Mouse (Mus musculus) midbrain, embryonic 12.5 days (tissue): ENCODE measurements around the gene Zfy2. TPM values are rescaled to one million over a fixed set of nuclear protein-coding genes. Genes with fewer than 3 reads are reported as not detected.

Experiments used
- ATAC-seq: fragments of 200-750 bp; cut with Nextera tagmentation; 2 replicates; pipeline ENCODE4 v1.8.0; 2017; ENCODE audit warnings: low read depth, moderate TSS enrichment, moderate library complexity; ENCODE audit not compliant: low FRiP score
- H3K27ac ChIP-seq: fragments of 300-500 bp; sonication (generic); replicated peaks from 2 replicates; pipeline ENCODE4 v1.5.1; 2016; ENCODE audit warnings: mild to moderate bottlenecking
- H3K27me3 ChIP-seq: fragments of 300-500 bp; sonication (generic); 2 replicates; pipeline ENCODE4 v1.6.1; 2016; ENCODE audit warnings: mild to moderate bottlenecking
- H3K36me3 ChIP-seq: fragments of 300-500 bp; sonication (generic); 2 replicates; pipeline ENCODE4 v1.6.1; 2016
- H3K4me1 ChIP-seq: fragments of 300-500 bp; sonication (generic); 2 replicates; pipeline ENCODE4 v1.6.1; 2016
- H3K4me2 ChIP-seq: fragments of 300-500 bp; sonication (generic); replicated peaks from 2 replicates; pipeline ENCODE4 v1.6.1; 2016; ENCODE audit warnings: mild to moderate bottlenecking, moderate library complexity
- H3K4me3 ChIP-seq: fragments of 300-500 bp; sonication (generic); 2 replicates; pipeline ENCODE4 v1.5.1; 2016; ENCODE audit warnings: mild to moderate bottlenecking
- H3K9ac ChIP-seq: fragments of 300-500 bp; sonication (generic); replicated peaks from 2 replicates; pipeline ENCODE4 v1.6.1; 2016; ENCODE audit warnings: mild to moderate bottlenecking, moderate library complexity
- H3K9me3 ChIP-seq: fragments of 300-500 bp; sonication (generic); 2 replicates; pipeline ENCODE4 v1.6.1; 2016; ENCODE audit warnings: mild to moderate bottlenecking
- WGBS: fragments of 180-500 bp; shearing (Covaris S2); methylation state at CpG from one replicate; pipeline ENCODE4 v1.1.7; 2016; 5-methylcytosine and 5-hydroxymethylcytosine counted together
- polyA plus RNA-seq: library from polyadenylated mRNA; unstranded; fragments of >200 nt; fragmentation: Nextera tagmentation; extraction: Ambion mirVana; gene quantifications from 2 replicates; pipeline ENCODE4 v1.2.1, GENCODE M21; 2016

Zfy2 gene
- polyA plus RNA-seq, result not detected in 2 replicates

DNA sequence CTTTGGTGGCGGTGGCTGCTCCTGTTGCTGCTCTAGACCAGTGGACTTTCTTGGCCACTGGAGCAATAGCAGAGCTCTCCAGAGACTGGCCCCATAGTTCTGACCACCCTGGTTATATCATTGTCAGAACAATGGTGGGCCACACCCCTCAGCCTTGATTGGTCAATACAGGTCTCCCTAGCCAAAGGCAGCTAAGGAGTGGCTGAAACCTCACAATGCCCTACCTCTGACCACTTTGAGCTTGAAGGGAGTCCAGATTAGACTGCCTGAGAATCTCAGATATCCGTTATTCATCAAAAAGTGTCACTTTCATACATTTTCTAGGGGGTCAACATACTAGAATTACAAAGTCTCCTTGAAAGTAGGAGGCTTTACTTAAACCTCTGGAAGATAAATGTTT, at the start of gene Zfy2:
Gene Zfy2 (minus strand): TSS at position 101 of the 400 bp plus-strand sequence.
- ATAC-seq, result no peak
- Histone ChIP-seq H3K9ac (no peak within 1 kb of the TSS), H3K4me2 (no peak within 1 kb of the TSS), H3K4me3 (no peak within 1 kb of the TSS), H3K36me3 (no peaks in the 10 kb centered on the region), H3K9me3 (no peaks in the 10 kb centered on the region), H3K4me1 (no peaks in the 10 kb centered on the region), H3K27me3 (no peaks in the 10 kb centered on the region), H3K27ac (no peak within 1 kb of the TSS)
- WGBS, result 88% methylated on average over 1 of the region's 2 CpGs
